ENCODE assay signal across 9 mouse cellular contexts in the genomic region with DNA sequence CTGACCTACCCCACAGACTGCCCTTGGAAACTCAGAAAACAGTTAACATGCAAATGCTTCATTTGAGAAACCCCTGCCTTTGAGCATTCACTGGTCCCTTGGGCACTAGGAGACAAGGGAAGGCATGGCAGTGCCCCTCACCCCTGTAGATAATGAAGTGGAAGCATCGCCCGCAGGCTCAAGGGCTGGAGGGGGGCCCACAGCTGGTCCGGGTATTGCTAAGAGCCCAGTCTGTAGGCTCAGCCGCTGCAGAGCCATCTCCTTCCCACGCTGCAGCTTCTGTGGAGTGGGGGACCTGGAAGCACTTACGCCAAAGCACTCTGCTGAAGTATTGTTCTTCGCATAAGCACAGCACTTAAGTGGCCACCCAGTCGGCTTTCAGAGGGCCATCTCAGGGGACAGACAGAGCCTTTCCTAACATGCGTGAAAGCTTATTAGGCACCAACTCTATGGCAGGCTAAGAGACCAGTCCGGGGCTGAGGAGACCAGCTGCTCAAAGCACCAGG. TPM values are rescaled to one million over a fixed set of nuclear protein-coding genes. Genes with fewer than 3 reads are reported as not detected.
DNase-seq lines count a peak whose midpoint lies in the region; ATAC-seq lines count a peak whose summit lies in the region.
"Had no signal": no experiment of that assay in that cellular context is flagged by ENCODE, and none has a peak within 500 bp of the region (broad histone marks: within the 10 kb centered on the region; RNA-seq: fewer than 3 reads in every experiment).

No protein-coding gene starts in this region.

- no peaks in the 10 kb centered on the region for H3K27me3 ChIP-seq in neural tube, embryonic 11.5 days (ENCODE audit: control insufficient read depth, insufficient read depth, low read length)
- H3K27me3 ChIP-seq in forebrain, embryonic 16.5 days (replicated peaks; ENCODE audit: control insufficient read depth, insufficient read depth, low read length) = no peaks in the 10 kb centered on the region
- H3K27me3 ChIP-seq in kidney, embryonic 14.5 days (ENCODE audit: control insufficient read depth, insufficient read depth, low read length) = no peaks in the 10 kb centered on the region
- H3K27me3 ChIP-seq: liver, embryonic 15.5 days had no signal

- no peak overlapping the region for H3K4me3 ChIP-seq in neural tube, embryonic 11.5 days (ENCODE audit: low read depth, low read length)
- no peak overlapping the region for H3K4me3 ChIP-seq in forebrain, embryonic 16.5 days (replicated peaks; ENCODE audit: low read length)
- no peak overlapping the region for H3K4me3 ChIP-seq in kidney, embryonic 14.5 days (ENCODE audit: low read length)
- H3K4me3 ChIP-seq: liver, embryonic 15.5 days had no signal

- H3K27ac ChIP-seq in neural tube, embryonic 11.5 days (ENCODE audit: low read depth, low read length) = no peak overlapping the region
- no peak overlapping the region for H3K27ac ChIP-seq in forebrain, embryonic 16.5 days (ENCODE audit: low read length)
- no peak overlapping the region for H3K27ac ChIP-seq in kidney, embryonic 14.5 days (ENCODE audit: low read depth, low read length)
- H3K27ac ChIP-seq: liver, embryonic 15.5 days had no signal

- H3K4me2 ChIP-seq in neural tube, embryonic 11.5 days (ENCODE audit: low read depth) = peak overlapping the region; percentile 15; the same call in 1 of the 2 replicates
- H3K4me2 ChIP-seq in forebrain, embryonic 16.5 days (ENCODE audit: low read length) = 0 out of 2 replicates have a peak overlapping the region, but pooled peaks have one; percentile 9
- no peak overlapping the region for H3K4me2 ChIP-seq in kidney, embryonic 14.5 days (replicated peaks; ENCODE audit: low read depth, low read length)
- H3K4me2 ChIP-seq: liver, embryonic 15.5 days had no signal

- no peak overlapping the region for H3K9ac ChIP-seq in neural tube, embryonic 11.5 days (ENCODE audit: low read length)
- 0 out of 2 replicates have a peak overlapping the region, but pooled peaks have one; percentile 8 for H3K9ac ChIP-seq in forebrain, embryonic 16.5 days (replicated peaks; ENCODE audit: low read depth, low read length)
- H3K9ac ChIP-seq in kidney, embryonic 14.5 days (ENCODE audit: low read depth, low read length) = no peak overlapping the region
- H3K9ac ChIP-seq: liver, embryonic 15.5 days had no signal

- no peaks in the 10 kb centered on the region for H3K36me3 ChIP-seq in neural tube, embryonic 11.5 days (ENCODE audit: control insufficient read depth, insufficient read depth, low read length)
- no peaks in the 10 kb centered on the region for H3K36me3 ChIP-seq in forebrain, embryonic 16.5 days (ENCODE audit: control insufficient read depth, insufficient read depth)
- no peaks in the 10 kb centered on the region for H3K36me3 ChIP-seq in kidney, embryonic 14.5 days (ENCODE audit: control insufficient read depth, insufficient read depth, low read length)
- H3K36me3 ChIP-seq: liver, embryonic 15.5 days had no signal

- peaks cover 13% of the 10 kb centered on the region; the same call in 1 of the 2 replicates for H3K4me1 ChIP-seq in neural tube, embryonic 11.5 days (ENCODE audit: control insufficient read depth, insufficient read depth, low read length)
- H3K4me1 ChIP-seq in forebrain, embryonic 16.5 days (replicated peaks; ENCODE audit: control insufficient read depth, insufficient read depth, low read length) = peaks cover 28% of the 10 kb centered on the region
- H3K4me1 ChIP-seq in kidney, embryonic 14.5 days (ENCODE audit: control insufficient read depth, insufficient read depth, low read length) = peaks cover 5% of the 10 kb centered on the region

- 21% methylated on average over 10 of the region's 10 CpGs for WGBS in neural tube, embryonic 11.5 days
- WGBS in forebrain, embryonic 16.5 days = 8% methylated on average over 10 of the region's 10 CpGs
- WGBS in kidney, embryonic 14.5 days = 32% methylated on average over 10 of the region's 10 CpGs

- peak; percentile 60 for ATAC-seq in neural tube, embryonic 11.5 days (ENCODE audit: insufficient read depth, low FRiP score, low TSS enrichment)
- ATAC-seq in forebrain, embryonic 16.5 days = peak; percentile 58
- ATAC-seq in kidney, embryonic 14.5 days (ENCODE audit: low FRiP score, low TSS enrichment) = no peak

- DNase-seq in neural tube, embryonic 11.5 days (ENCODE audit: low spot score) = peak; percentile 42
- DNase-seq in neural tube, embryonic 10.5 days (ENCODE audit: extremely low spot score, low spot score) = no peak
- peak; percentile 56 to 67 for DNase-seq in lung, adult 18-20 months
- peak; percentile 76 for DNase-seq in retina, postnatal 1 day
- DNase-seq in spleen, postnatal 14 days (ENCODE audit: low spot score in 2 of 2) = no peak
- no peak for DNase-seq in liver

- H3K9me3 ChIP-seq in neural tube, embryonic 11.5 days (ENCODE audit: control insufficient read depth, low read length) = no peaks in the 10 kb centered on the region
- no peaks in the 10 kb centered on the region for H3K9me3 ChIP-seq in forebrain, embryonic 16.5 days (ENCODE audit: control insufficient read depth, low read length)
- H3K9me3 ChIP-seq in kidney, embryonic 14.5 days (ENCODE audit: control insufficient read depth, low read length) = no peaks in the 10 kb centered on the region
- H3K9me3 ChIP-seq: liver, embryonic 15.5 days had no signal

RNA-seq across cellular contexts. Expression of gene Scmh1, which starts 35.2 kb away (rescaled TPM):
- polyA plus RNA-seq in neural tube, embryonic 11.5 days (2014; fragmentation: Nextera tagmentation; extraction: Ambion mirVana) = 59.4 and 60.1 TPM in 2 replicates
- 75.5 and 80.2 TPM in 2 replicates for polyA plus RNA-seq in forebrain, embryonic 16.5 days (2015; fragmentation: Nextera tagmentation; extraction: Ambion mirVana)
- polyA plus RNA-seq in kidney, embryonic 14.5 days (2014; fragmentation: Nextera tagmentation; extraction: Ambion mirVana) = 32.8 and 50.0 TPM in 2 replicates

Comparison
In these comparisons a context has a peak if more than half of its experiments do, and no peak if none do; other contexts are left out.
1. DNase-seq: peak in neural tube, embryonic 11.5 days (single experiment), lung, adult 18-20 months (2 of 2) and retina, postnatal 1 day (single experiment); none in neural tube, embryonic 10.5 days (single experiment), spleen, postnatal 14 days (0 of 2) and liver (single experiment).